Mouse (Mus musculus) myocyte (in vitro differentiated cells): ENCODE measurements around the gene Ccl17. TPM values are rescaled to one million over a fixed set of nuclear protein-coding genes. Genes with fewer than 3 reads are reported as not detected.

ENCODE experiments used
- H3K27me3 ChIP-seq: one replicate; pipeline ENCODE4 v1.6.1; 2011; ENCODE audit not compliant: control insufficient read depth, insufficient read depth, insufficient read length
- H3K36me3 ChIP-seq: one replicate; pipeline ENCODE4 v1.6.1; 2011; ENCODE audit not compliant: control insufficient read depth, insufficient read depth
- H3K4me2 ChIP-seq: one replicate; pipeline ENCODE4 v1.6.1; 2011; ENCODE audit warnings: low read depth, control low read depth
- H3K4me3 ChIP-seq: one replicate; pipeline ENCODE4 v1.5.1; 2011; ENCODE audit warnings: mild to moderate bottlenecking, control low read depth, moderate library complexity
- H3K79me2 ChIP-seq: one replicate; pipeline ENCODE4 v1.6.1; 2011; ENCODE audit not compliant: control insufficient read depth, insufficient read depth
- H3ac ChIP-seq: one replicate; pipeline ENCODE4 v1.6.1; 2011; ENCODE audit not compliant: control insufficient read depth, insufficient read length
- CEBPB ChIP-seq: IDR thresholded peaks from 2 replicates; pipeline ENCODE4 v1.6.1; 2011; ENCODE audit warnings: mild to moderate bottlenecking, moderate library complexity; ENCODE audit not compliant: poor library complexity, insufficient read depth, severe bottlenecking
- E2F4 ChIP-seq: IDR thresholded peaks from one replicate; pipeline ENCODE4 v1.6.1; 2011; ENCODE audit warnings: mild to moderate bottlenecking, control low read depth, moderate library complexity; ENCODE audit not compliant: insufficient read depth
- MAX ChIP-seq: IDR thresholded peaks from one replicate; pipeline ENCODE4 v1.6.1; 2011; ENCODE audit warnings: low read depth, mild to moderate bottlenecking, control low read depth
- MYOD1 ChIP-seq, 3 experiments: IDR thresholded peaks; one replicate each; pipeline ENCODE4 v1.6.1; 2011; ENCODE audit warnings: control low read depth in 2 of 3, low read depth in 2 of 3, mild to moderate bottlenecking in 2 of 3, moderate library complexity in 1 of 3; ENCODE audit not compliant: insufficient read length in 2 of 3, control insufficient read depth in 1 of 3
- MYOG ChIP-seq, 3 experiments: IDR thresholded peaks; one replicate each; pipeline ENCODE4 v1.6.1; 2011; ENCODE audit warnings: control low read depth in 2 of 3, low read depth in 2 of 3, mild to moderate bottlenecking in 2 of 3; ENCODE audit not compliant: insufficient read length in 2 of 3, control insufficient read depth in 1 of 3, insufficient read depth in 1 of 3
- POLR2A ChIP-seq: IDR thresholded peaks from one replicate; pipeline ENCODE4 v1.6.1; 2011; ENCODE audit warnings: low read depth, mild to moderate bottlenecking, control low read depth, moderate library complexity; ENCODE audit not compliant: insufficient read length
- POLR2AphosphoS2 ChIP-seq: IDR thresholded peaks from one replicate; pipeline ENCODE4 v1.6.1; 2011; ENCODE audit warnings: low read depth, control low read depth; ENCODE audit not compliant: insufficient read length
- REST ChIP-seq: IDR thresholded peaks from one replicate; pipeline ENCODE4 v1.6.1; 2011; ENCODE audit warnings: mild to moderate bottlenecking, control low read depth, moderate library complexity; ENCODE audit not compliant: insufficient read depth, insufficient read length
- SRF ChIP-seq: IDR thresholded peaks from one replicate; pipeline ENCODE4 v1.6.1; 2011; ENCODE audit warnings: low read depth; ENCODE audit not compliant: control insufficient read depth, insufficient read length
- TCF12 ChIP-seq: IDR thresholded peaks from one replicate; pipeline ENCODE4 v1.6.1; 2011; ENCODE audit warnings: mild to moderate bottlenecking, control low read depth; ENCODE audit not compliant: poor library complexity, insufficient read depth, severe bottlenecking
- TCF3 ChIP-seq: IDR thresholded peaks from one replicate; pipeline ENCODE4 v1.6.1; 2011; ENCODE audit warnings: low read depth, control low read depth; ENCODE audit not compliant: insufficient read length
- USF1 ChIP-seq: IDR thresholded peaks from one replicate; pipeline ENCODE4 v1.6.1; 2011; ENCODE audit warnings: low read depth, mild to moderate bottlenecking, control low read depth, moderate library complexity
- polyA plus RNA-seq: library from polyadenylated mRNA; unstranded; fragments of >200 nt; fragmentation: generic; extraction: Trizol; gene quantifications from one replicate; pipeline ENCODE4 v1.2.1, GENCODE M21; 2012; ENCODE audit warnings: missing spikeins

Gene Ccl17
- polyA plus RNA-seq, 1 experiment, result 0.48 TPM

DNA sequence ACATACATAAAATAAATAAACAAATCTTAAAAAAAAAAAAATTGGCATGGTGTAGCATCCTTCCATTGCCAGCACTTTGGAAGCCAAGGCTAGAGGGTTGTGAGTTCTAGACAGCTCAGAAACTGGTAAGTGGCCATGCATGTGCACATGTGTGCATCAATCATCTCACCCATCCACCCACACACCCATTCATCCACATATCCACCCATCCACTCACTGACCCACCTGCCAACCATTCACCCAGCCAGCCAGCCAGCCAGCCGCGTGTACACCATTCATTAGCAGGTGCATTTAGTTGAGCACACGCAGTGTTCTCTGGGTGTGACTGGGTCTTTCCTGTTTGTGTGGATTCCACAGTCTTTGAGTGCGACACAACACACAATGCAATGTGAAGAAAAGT lies 4.4 kb upstream of the Ccl17 start:
- H3K36me3 ChIP-seq, result no peaks in the 10 kb centered on the region
- no peak overlapping the region for H3K4me3 ChIP-seq
- no peak overlapping the region for H3K4me2 ChIP-seq
- TF ChIP-seq MAX (no peak), MYOD1 (IDR thresholded peaks at IDR 0.05; ENCODE audit: control insufficient read depth in 1 of 3, insufficient read length in 2 of 3, low read depth in 2 of 3) (peak in 2 of 3 experiments; percentile 45 to 76), REST (no peak), CEBPB (no peak), TCF3 (no peak), POLR2A (no peak), USF1 (no peak), MYOG (IDR thresholded peaks at IDR 0.05; ENCODE audit: control insufficient read depth in 1 of 3, insufficient read depth in 1 of 3, insufficient read length in 2 of 3, low read depth in 2 of 3) (peak in 1 of 3 experiments; percentile 9), SRF (no peak), E2F4 (no peak), TCF12 (no peak), POLR2AphosphoS2 (no peak)
- no peaks in the 10 kb centered on the region for H3K27me3 ChIP-seq
- H3ac ChIP-seq, result no peak overlapping the region
- H3K79me2 ChIP-seq, result no peaks in the 10 kb centered on the region

DNA sequence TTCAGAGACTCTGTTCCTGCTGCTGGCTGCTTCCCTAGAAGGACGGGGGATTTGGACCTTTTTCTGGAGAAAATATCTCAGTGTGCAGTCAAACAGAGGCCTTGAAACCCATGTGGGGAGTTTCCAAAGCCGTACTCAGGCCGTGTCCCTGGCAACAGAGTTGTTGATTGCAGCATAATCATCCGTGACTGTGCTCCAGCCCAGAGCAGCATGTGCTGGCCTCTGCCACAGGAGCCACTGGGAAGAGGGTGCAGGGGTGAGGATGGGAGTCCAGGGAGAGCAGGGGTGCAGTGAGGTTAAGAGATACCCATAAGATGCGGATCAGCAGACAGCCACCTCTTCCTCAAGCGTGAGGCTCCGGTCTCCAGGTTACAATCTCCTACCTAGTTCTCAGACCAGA lies 2.7 kb upstream of the Ccl17 start:
- Histone ChIP-seq H3K4me3 (no peak overlapping the region), H3ac (no peak overlapping the region), H3K27me3 (no peaks in the 10 kb centered on the region), H3K4me2 (no peak overlapping the region), H3K36me3 (no peaks in the 10 kb centered on the region), H3K79me2 (no peaks in the 10 kb centered on the region)
- TF ChIP-seq USF1, result no peak
- no peak for TF ChIP-seq MAX
- no peak for TF ChIP-seq CEBPB
- TF ChIP-seq POLR2A, result no peak
- no peak for TF ChIP-seq MYOG (IDR thresholded peaks at IDR 0.05; ENCODE audit: control insufficient read depth in 1 of 3, insufficient read depth in 1 of 3, insufficient read length in 2 of 3, low read depth in 2 of 3)
- no peak for TF ChIP-seq SRF
- TF ChIP-seq TCF12, result no peak
- no peak for TF ChIP-seq MYOD1 (IDR thresholded peaks at IDR 0.05; ENCODE audit: control insufficient read depth in 1 of 3, insufficient read length in 2 of 3, low read depth in 2 of 3)
- no peak for TF ChIP-seq POLR2AphosphoS2
- TF ChIP-seq REST, result no peak
- TF ChIP-seq TCF3, result no peak
- TF ChIP-seq E2F4, result no peak

DNA sequence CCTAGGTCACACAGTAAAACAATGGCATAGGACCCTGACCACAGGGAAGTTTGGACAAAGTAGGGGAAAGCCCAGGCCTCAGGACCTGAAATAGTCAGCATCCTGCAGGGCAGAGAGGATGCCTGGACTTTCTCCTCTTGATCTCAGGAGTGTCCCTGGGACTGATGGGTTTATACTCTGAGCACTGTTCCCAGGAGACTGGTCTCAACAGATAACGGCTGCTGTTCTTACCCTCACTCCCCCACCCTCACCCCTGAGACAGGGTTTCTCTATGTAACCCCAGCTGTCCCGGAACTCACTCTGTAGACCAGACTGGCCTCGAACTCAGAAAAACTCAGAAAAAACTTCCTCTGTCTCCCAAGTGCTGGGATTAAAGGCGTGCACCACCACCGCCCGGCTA lies 1.9 kb upstream of the Ccl17 start:
- Histone ChIP-seq H3ac (no peak overlapping the region), H3K27me3 (no peaks in the 10 kb centered on the region), H3K36me3 (no peaks in the 10 kb centered on the region), H3K79me2 (no peaks in the 10 kb centered on the region), H3K4me2 (no peak overlapping the region), H3K4me3 (no peak overlapping the region)
- TF ChIP-seq E2F4 (no peak), MAX (no peak), TCF12 (no peak), SRF (no peak), MYOG (IDR thresholded peaks at IDR 0.05; ENCODE audit: control insufficient read depth in 1 of 3, insufficient read depth in 1 of 3, insufficient read length in 2 of 3, low read depth in 2 of 3) (no peak), REST (no peak), TCF3 (no peak), POLR2A (no peak), USF1 (no peak), CEBPB (no peak), POLR2AphosphoS2 (no peak), MYOD1 (IDR thresholded peaks at IDR 0.05; ENCODE audit: control insufficient read depth in 1 of 3, insufficient read length in 2 of 3, low read depth in 2 of 3) (no peak)

DNA sequence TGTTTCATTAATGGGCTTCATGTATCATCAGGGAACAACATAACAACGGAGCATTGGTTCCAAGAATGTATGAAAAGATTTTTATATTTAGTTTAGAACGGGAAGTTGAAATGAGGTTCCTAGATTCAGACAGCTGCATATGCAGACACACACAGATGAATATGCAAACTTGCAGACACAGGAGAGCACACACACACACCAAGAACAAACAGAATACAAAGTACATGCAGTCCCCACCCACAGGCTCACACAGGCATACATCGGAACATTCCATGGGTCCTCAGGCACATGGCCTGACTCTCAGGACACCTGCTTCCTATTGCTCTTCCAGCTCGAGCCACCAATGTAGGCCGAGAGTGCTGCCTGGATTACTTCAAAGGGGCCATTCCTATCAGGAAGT lies 602 bp downstream of the Ccl17 start:
- Histone ChIP-seq H3K27me3 (no peaks in the 10 kb centered on the region), H3K4me3 (no peak overlapping the region), H3K79me2 (no peaks in the 10 kb centered on the region), H3K36me3 (no peaks in the 10 kb centered on the region), H3ac (no peak overlapping the region), H3K4me2 (no peak overlapping the region)
- TF ChIP-seq TCF3 (no peak), SRF (no peak), USF1 (no peak), MYOG (IDR thresholded peaks at IDR 0.05; ENCODE audit: control insufficient read depth in 1 of 3, insufficient read depth in 1 of 3, insufficient read length in 2 of 3, low read depth in 2 of 3) (no peak), TCF12 (no peak), MYOD1 (IDR thresholded peaks at IDR 0.05; ENCODE audit: control insufficient read depth in 1 of 3, insufficient read length in 2 of 3, low read depth in 2 of 3) (no peak), MAX (no peak), CEBPB (no peak), POLR2AphosphoS2 (no peak)

DNA sequence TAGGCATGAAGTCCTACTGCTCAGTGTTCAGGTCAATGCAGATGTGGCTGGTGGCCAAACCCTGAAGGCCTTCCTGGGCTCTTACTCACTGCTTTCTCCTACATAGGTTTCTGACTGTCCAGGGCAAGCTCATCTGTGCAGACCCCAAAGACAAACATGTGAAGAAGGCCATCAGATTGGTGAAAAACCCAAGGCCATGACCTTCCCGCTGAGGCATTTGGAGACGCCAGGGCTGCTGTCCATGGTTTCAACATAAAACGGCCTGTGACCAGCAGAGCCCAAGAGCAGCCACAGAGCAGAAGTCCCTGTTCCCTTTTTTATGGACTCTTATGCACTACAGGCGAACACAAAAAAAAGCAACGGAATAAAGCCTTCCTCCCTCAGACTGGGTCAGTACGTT lies 1.4 kb downstream of the Ccl17 start:
- H3K36me3 ChIP-seq, result no peaks in the 10 kb centered on the region
- TF ChIP-seq USF1, result no peak
- no peak for TF ChIP-seq CEBPB
- no peak for TF ChIP-seq E2F4
- no peak for TF ChIP-seq TCF12
- no peak for TF ChIP-seq POLR2AphosphoS2
- TF ChIP-seq SRF, result no peak
- no peak for TF ChIP-seq TCF3
- no peak overlapping the region for H3K4me2 ChIP-seq
- H3K4me3 ChIP-seq, result no peak overlapping the region
- H3ac ChIP-seq, result no peak overlapping the region
- no peaks in the 10 kb centered on the region for H3K79me2 ChIP-seq
- H3K27me3 ChIP-seq, result no peaks in the 10 kb centered on the region
